Mouse (Mus musculus) kidney, adult 18-20 months (tissue): Measurements from ENCODE around the gene Sh3gl1.
A peak's percentile ranks its signal among the peaks of the same experiment; 100 is the strongest.
"Not testable (repeated sequence)": the region's sequence is repeated elsewhere in the genome, so short reads cannot be mapped to it uniquely, and the experiment has no call there.

Experiments used
- DNase-seq: peaks from one replicate; pipeline ENCODE4 v3.0.0; 2021

The Sh3gl1 gene

GRCm38 (mm10) chr17:56036176-56036900 is at the start of gene Sh3gl1:
TSS of gene Sh3gl1 (minus strand) at chr17:56036635.
- peak; percentile 99 for DNase-seq

DNA sequence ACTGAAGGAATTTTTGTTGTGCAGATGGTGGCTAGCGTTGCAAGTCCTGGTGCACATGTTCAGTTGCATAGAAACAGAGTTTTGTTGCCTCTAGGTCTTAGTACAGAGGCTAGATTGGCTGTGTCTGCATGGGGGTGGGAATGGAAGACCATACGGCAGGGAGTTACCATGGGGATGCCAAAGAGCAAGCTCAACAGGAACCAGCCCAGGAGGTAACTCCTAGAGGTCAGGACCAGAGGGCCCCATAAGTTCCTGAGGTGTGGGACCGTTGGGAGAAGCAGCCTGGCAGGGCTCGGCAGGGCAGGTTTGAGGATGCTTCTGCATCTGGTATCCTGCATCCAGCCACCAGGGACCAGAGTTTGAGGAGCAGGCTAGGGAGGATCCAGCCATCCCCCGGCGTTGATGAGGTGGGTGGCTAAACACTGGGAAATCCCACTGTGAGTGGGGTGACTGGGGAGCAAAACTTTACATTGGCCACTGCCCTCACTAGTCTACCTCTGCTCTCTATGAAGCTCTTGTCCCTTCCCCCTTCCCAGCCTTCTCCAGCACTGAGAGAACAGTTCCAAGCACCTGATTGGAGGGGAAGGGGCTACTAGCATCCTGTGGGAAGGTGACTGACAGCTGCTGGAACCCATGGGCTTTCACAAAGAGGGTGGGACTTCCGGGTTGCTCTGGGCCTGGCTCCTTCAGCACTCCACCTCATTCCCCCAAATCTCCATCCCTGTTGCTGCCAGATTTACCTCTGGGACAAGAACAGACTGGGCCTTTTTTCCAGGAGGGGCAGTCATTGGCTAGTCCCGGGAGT is 44.5 kb upstream of the Sh3gl1 start:
- no peak for DNase-seq

GRCm38 (mm10) chr17:56079921-56080320 is 43.5 kb upstream of the Sh3gl1 start:
- DNase-seq = no peak

DNA sequence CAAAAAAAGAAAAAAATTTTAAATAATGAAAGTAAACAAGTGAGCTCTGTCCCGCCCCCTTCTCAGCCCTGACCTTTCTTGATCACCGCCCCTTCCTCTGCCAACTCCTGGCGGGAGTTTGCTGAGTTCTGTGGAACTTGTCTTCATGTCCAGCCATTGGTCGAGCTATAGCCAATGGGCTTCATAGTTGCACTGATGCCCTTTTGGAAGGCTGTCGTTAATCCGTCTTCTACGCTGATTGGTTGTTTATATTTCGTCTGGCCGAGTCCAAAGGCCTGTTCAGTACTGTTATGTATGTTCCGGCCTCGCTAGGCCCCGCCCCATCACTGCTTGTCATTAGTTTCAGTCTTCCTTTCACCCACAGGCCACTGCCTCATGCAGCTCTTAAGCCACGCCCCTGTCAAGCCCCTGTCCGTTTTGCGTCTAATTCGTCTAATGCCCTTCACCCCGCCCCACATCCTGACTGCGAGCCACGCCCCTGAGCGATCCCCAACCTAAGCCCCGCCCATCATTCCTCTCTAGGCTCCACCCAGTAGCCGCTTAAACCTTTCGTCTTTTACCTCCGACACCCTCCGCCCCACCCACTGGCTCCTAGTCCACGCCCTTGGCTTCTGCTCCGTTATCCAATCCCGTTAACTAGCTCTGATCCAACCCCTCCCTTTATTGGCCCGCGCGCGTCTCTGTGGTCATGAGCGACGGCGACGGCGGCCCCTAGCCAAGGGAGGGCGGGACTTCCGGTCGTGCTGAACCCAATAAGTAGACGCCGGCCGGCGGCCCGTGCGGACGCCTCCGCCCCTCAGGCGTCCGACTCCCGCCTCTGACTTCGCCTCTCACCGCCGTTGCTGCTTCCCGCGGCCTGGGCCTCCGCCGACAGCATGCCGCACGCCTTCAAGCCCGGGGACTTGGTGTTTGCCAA is 42.7 kb upstream of the Sh3gl1 start, which contains the start of gene Hdgfl2:
TSS of gene Hdgfl2 (plus strand) at position 755 of the 916 bp plus-strand sequence.
- peak; percentile 99 for DNase-seq

DNA sequence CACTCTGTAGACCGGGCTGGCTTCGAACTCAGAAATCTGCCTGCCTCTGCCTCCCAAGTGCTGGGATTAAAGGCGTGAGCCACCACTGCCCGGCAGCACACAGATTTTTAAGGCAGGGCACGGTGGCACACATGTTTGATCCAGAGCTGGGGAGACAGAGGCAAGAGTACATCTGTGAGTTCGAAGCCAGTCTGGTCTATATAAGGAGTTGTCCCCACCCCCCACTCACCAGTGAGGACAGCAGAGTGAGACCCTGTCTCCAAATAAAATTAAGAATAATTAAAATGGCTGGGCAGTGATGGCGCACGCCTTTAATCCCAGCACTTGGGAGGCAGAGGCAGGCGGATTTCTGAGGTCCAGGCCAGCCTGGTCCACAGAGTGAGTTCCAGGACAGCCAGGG is 41.9 kb upstream of the Sh3gl1 start:
- DNase-seq = not testable (repeated sequence)

- no peak for DNase-seq
These were observed 41.1 kb upstream of the Sh3gl1 start for GRCm38 (mm10) chr17:56077523-56077922.

GRCm38 (mm10) chr17:56074827-56075208 is 38.4 kb upstream of the Sh3gl1 start, which contains the start of gene Ubxn6:
TSS of gene Ubxn6 (minus strand) at chr17:56075028.
- DNase-seq = peak; percentile 97

- peak; percentile 87 for DNase-seq
These were observed 37.8 kb upstream of the Sh3gl1 start for GRCm38 (mm10) chr17:56074097-56074826.

DNA sequence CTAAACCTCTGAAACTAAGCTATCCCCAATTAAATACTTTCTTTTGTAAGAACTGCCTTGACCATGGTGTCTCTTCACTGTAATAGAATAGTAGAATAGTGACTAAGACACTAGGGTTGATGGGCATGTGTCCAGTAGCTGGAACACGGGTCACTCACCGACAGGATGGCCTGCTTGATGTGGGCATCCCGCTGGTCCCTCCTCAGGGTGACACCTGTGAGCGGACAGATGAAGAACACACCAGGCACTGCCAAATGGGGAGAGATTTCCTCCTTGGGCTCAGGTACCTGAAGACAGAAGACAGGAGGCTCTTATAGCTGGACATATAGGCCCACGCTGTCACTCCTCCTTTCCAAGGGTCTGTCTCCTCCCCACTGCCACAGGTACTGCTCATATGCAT is 35.8 kb upstream of the Sh3gl1 start:
- DNase-seq = no peak

GRCm38 (mm10) chr17:56071126-56071525 is 34.7 kb upstream of the Sh3gl1 start:
- no peak for DNase-seq

DNA sequence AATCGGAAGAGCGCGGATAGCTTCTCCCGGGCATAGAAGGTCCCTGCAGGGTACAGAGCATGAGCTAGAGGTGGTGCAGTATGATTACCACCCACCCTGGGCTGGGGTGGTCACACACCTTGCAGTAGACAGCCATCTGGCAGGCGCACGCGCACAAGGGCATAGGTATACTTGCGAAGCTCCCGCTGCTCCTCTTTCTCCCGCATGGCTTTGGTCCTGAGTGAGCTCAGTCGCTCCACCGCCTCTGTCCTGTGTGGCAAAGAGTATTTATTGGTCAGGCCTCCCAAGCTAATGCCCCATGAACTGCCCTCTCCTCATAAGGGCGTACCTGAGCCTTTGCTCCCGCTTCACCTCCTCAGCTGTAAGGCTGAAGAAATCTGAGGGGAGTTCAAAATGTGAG is 32.6 kb upstream of the Sh3gl1 start:
- no peak for DNase-seq

- DNase-seq = no peak
These were observed 30.0 kb upstream of the Sh3gl1 start for GRCm38 (mm10) chr17:56066451-56066850.

DNA sequence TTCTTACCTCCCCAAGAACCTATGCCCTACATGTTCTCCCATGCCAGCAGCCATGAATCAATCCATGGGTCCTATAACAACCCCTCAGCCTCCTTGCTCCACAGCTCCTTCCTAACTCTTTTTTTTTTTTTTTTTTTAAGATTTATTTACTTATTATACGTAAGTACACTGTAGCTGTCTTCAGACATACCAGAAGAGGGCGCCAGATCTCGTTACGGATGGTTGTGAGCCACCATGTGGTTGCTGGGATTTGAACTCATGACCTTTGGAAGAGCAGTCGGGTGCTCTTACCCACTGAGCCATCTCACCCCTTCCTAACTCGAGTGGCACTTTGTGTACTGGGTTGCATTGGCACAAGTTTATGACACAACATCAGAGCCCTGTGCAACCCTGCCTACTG is 29.3 kb upstream of the Sh3gl1 start:
- not testable (repeated sequence) for DNase-seq

DNA sequence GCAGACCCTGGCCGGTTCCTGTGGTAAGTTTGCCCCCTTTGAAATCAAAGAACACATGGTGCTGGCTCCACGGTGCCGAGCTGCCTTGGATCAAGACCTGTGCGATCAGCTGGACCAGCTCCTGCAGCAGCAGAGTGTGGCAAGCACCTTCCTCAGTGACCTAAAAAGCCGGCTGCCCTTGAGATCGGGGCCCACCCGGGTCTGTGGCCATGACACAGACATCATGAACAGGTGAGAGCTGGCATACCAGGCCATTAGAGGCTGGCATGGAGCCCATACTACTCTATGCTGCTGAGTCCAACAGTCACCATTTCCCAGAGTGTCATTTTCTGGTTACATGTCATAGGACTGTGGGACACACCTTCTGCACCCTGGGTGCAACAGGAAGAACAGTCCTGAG is 25.6 kb upstream of the Sh3gl1 start:
- DNase-seq = no peak

DNA sequence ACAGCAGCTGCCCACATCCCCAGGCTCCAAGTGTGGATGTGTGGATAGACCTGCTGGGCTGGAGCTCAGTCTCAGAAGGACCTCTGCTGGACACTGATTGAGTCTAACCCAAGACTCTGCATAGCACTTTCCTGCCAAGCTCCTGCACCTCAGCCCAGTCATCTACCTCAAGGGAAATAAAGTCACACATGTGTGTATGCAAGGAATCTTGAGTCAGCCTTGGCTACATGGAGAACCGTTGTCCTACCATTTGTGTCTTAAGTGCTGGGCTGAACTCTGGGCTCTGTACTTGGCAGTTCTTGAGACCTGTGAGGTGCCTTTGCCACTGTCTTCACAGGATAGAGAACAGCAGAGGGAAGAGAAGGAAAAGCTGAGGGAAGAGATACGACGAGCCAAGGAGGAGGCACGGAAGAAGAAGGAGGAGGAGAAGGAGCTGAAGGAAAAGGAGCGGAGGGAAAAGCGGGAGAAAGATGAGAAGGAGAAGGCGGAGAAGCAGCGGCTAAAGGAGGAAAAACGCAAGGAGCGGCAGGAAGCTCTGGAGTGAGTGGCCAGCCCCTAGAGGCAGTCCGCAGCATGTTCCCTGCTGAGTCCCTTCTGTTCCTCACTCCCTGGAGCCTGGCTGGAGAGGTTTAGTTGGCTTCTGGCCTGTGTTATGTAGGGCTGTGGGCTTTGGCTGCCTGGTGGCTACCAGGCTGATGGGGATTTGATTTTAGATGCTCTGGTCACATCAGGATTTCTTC is 21.1 kb upstream of the Sh3gl1 start:
- DNase-seq = no peak

- no peak for DNase-seq
These were observed 19.7 kb upstream of the Sh3gl1 start for GRCm38 (mm10) chr17:56055945-56056678.

DNA sequence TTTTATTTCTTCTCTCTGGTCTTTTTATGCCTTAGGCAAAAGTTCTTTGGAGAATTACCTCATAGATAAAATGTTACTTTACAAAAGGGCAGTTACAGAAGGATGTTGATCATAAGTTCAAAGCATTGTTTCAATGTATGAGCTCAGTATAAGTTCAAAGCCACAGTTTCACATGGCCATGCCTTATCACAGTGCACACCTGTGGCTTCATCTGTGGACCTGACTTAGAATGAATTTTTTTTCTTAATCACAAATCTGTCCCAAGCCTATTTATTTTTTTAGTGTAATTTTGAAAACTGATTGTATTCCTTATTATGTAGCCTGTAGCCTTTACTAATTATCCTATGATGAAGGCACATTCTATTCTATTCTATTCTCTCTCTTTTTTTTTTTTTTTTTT is 18.5 kb upstream of the Sh3gl1 start:
- DNase-seq = no peak

- no peak for DNase-seq
These were observed 14.9 kb upstream of the Sh3gl1 start for GRCm38 (mm10) chr17:56051369-56051768.

DNA sequence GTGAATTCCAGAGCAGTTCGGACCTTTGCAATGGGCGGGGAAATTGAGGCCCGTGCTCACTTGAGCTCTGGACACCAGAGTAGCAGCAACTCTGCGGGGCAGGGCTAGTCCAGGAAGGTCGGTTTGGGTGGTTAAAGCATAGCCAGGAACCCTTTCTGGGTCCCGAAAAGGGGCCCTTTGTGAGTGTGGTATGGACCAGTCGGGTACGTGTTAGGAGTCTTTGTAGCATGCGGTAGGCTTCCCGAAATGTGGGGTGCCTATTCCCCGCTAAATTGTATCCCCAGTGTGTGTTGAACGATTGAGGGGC is 4.4 kb upstream of the Sh3gl1 start:
- DNase-seq = no peak

- DNase-seq = peak; percentile 96
These were observed 3.8 kb upstream of the Sh3gl1 start, which contains the start of gene Chaf1a for GRCm38 (mm10) chr17:56040030-56040856. TSS of gene Chaf1a (plus strand) at chr17:56040439.
